Mouse (Mus musculus) thymus, postnatal 10 days (tissue): Measurements from ENCODE around the gene Gabbr2.

Experiments used
- DNase-seq, 2 experiments: peaks; one replicate each; pipeline ENCODE4 v3.0.0; 2021; ENCODE audit warnings: low spot score in 2 of 2

The Gabbr2 gene

DNA sequence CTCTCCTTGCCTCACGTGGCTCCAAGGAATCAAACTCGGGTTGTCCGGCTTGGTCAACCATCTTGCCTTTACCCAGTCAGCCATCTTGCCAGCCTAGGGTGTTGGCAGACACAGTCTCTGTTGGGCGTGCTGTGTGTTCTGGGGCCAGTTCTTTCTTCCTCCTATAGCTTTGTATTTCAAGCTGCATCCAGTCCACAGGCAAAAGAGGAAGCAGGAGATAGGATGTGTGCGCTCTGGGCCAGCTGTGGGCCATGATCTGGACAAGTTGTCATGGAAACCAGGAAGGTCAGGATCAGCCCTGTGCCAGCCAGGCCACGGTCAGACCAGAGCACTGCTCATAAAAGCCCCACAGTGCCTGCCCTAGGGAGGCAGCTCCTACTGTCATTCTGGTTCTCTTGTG is 74.9 kb downstream of the Gabbr2 start:
- no peak for DNase-seq

DNA sequence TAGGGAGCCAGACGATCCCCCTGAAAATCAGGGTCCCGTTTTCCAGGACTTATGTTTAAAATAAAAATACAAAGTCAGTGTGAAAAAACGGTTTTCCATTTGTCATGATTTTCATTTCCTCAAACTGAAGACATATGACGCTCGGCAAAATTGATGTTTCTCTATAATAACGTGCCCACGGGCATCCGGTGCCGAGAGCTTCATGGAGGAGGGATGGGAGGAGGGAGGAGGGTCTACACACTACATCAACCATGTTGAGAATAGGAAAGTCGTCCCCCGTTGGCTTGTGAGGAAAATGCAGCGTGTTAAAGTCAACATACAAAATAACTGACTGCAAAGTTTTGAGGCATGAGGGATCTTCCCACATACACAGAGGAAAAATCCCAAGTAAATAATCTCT is 75.7 kb downstream of the Gabbr2 start:
- DNase-seq = no peak

DNA sequence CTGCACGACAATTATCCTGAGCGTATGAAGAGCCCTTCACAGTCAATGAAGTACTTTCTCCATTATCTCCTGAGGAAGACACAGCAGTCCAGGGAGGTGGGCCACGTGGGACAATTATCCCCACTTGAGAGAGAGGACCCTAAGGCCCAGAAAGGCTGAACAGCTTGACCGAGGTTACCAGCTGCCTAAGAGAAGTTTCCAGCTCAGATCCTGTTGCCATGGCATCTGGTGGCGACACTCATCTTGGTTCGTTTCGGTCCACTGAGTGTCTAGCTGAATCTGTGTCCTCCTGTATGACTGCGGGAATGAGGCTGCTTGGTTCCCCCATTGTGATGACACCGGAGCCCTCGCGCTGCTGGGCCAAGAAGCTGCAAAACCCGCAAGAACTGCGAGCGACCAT is 76.2 kb downstream of the Gabbr2 start:
- no peak for DNase-seq

DNA sequence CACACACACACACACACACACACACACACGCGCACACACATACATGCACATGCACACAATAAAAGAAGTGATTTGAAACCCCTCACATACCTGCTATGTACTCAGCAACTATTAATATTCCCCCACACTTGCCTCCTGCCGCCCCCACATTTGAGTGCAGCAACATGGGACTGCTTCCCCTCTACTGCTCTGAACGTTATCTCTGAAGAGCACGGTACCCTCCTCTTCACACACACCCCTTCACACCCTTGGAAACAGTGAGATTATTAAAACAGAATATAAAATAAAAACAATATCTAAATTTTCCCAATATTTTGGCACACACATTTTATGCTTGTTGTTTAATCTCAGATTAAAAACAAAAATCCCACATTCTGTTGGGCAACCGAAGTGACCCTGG is 77.1 kb downstream of the Gabbr2 start:
- no peak for DNase-seq

DNA sequence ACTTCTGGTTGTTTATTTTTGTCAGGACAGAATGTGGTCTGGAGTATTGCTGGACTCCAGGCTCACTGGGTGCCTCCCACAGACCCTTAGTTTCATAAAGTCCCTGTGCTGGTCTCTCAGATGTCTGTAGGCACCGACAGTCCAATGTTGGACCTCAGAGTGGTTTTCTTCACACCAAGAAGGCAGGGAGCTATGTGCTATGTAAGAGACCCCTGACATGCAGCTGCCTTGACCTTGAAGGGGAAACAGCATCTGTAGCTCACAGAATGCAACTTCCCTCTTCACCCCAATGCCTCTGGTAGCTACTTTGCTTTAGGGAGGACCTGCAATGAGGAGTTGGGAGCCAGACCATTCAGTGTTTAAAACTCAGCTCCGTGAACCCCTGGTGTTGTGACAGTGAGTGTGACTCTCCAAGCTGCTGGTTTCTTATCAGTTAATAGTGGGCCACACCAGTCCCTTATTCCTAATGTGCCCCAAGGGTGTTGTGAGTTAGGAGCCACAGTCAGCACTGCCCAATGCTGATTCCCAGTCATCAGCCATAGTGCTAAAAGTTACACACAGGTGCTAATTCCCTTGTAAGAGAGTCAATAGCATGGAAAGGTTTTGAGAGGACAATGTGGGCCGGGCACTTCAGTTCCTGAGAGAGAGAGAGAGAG is 85.5 kb downstream of the Gabbr2 start:
- DNase-seq = no peak

DNA sequence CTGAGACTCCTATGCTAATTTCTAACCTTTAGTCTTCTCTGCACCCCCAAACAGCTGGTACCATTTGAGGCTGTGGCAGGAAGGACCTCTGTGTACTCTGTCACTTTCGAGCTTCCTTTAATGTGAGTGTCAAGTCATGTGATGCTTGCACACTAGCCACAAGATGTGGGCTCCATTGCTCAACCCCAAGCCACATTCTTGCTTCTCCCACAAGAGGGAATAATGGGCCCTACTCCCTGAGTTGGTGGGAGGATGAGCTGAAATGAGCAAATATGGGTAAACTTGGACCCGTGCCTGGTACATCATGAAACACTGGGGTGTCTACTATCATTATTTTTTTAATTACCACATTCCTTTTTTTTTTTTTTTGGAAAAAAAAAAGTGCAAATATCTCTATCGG is 86.5 kb downstream of the Gabbr2 start:
- no peak for DNase-seq

DNA sequence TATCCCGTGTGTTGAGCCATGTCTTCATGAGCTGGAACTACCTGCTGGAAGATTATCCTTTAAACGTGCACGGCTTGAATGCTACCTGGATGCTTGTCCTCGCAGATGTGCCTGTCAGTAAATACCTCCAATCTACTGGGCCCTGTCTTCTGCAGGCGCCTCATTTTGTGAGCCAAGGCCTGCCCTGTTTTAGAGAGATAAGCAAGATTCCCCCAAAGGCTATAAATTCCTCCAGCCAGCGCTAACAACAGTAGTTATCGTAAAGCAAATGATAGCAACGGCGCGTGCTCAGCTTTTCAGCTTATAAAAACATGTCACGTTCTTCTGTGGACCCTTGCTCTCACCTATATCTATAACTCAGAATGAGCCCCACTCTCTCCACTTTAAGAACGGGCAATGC is 87.5 kb downstream of the Gabbr2 start:
- DNase-seq = no peak

DNA sequence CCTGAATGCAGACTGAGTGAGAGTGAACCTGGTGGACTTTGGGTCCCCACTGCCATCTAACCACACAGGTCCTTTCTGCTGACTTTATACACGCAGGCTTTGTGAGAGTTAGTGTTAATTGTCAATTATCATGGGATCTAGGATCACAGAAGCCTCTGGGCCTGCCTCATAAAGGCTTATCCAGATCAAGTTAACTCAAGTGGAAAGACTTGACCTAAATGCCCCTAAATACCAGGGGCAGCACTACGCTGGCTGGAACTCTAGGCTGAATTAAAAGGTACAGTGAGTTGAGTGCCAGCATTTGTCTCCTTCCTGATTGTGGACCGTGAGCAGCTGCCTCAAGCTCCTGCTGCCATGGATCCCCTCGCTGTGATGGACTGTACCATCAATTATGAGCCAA is 93.1 kb downstream of the Gabbr2 start:
- no peak for DNase-seq

DNA sequence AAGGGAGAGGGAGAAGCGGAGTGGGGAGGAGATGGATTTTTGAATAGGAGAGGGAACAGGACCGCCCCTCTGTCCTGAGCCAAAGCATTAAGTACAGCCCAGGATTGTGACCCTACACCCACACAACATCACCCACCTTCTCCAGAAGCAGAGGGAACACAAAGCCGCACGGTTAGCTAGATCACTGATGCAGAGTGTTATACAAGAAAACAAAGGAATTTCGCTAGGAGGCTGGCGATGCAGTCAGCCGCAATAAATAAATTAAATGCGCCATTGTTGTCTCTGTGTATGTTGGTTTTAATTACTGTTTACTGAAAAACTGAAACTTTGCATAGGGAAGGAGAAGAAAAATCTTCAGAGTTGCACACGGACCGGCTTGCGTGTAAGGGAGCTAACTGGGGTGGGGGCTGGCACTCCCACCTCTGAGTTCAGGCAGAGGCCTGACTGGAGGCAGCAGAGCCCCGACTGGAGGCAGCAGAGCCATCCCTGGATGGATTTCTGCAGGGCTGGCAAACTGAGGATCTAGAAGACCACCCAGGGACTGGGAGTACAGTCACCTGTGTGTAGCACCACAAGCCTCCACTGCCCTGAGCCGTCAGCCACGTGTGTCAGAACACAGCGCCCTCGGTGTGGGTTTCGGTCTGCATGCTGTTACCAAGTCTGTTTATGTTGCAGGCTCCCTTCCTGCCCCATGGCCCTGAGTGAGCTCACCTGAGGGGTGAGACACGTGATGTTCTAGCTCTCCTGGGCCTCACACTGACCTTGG is 93.9 kb downstream of the Gabbr2 start:
- no peak for DNase-seq

DNA sequence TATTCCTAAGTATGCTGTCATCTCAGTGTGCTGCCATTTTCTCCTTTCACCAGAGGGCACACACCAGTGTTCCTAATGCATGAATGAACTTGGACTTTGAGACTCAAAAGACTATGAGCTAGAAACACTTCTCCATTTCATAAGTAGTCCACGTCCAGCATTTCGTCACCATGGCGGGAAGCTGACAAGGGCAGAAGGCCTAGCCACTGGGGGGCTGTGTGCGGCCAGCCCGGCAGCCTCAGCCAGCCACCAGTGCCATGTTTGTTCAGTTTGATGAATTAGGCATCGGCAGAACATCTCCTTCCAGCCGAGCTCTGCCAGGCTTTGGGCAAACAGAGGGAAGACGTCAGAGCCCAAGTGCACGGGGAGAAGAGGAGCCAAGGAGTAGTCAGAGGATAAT is 97.5 kb downstream of the Gabbr2 start:
- no peak for DNase-seq

DNA sequence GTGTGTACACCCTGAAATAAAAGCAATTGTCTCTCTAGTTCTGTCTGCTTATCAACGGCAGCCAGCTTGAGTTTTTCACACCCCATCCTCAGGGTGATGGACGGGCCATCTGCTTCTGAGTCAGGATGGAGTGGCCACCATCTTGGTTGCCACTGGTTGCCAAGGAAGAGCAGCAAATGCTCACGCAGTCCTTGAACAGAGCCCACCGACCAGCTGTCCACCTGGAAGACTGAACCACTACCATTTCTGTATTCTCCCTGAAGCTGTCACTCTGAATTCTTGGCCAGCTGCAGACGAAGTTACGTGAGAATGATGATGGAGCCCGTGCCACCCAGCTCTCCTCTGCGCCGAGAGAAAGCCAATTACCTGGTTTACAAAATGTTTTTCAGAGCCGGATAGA is 102.5 kb downstream of the Gabbr2 start:
- no peak for DNase-seq

DNA sequence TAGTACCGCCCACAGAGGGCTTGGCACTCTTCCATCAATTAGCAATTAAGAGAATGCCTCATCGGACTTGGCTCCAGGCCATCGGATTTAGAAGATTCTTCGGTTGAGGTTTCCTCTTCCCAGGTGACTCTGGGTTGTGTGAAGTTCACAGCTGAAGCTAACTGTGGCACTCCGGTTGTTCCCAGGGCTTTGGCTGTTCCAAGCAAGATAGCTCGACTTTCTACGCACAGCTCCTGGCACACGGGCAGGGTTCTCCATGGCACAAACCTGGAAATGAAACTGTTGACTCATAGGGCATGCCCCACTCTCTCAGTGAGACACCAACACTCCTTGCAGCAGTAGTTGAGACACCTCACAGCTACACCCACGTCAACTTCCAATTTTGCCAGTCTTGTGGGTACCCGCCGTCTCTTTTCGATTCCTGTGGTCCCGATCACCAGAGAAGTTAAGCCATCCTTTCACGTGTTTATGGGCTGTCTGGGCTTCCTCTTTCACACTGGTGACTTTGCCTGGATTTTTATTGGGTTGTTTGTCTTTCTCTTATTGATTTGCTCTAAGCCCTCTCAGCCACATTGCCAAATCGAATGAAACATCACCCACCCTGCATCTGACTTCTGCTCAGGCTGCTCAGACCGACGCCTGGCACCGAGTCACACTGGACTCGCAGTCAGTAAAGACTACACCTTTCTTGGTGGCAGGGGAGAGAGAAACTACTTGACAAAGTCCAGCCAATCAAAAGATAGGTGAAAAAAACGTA is 105.9 kb downstream of the Gabbr2 start:
- no peak for DNase-seq

DNA sequence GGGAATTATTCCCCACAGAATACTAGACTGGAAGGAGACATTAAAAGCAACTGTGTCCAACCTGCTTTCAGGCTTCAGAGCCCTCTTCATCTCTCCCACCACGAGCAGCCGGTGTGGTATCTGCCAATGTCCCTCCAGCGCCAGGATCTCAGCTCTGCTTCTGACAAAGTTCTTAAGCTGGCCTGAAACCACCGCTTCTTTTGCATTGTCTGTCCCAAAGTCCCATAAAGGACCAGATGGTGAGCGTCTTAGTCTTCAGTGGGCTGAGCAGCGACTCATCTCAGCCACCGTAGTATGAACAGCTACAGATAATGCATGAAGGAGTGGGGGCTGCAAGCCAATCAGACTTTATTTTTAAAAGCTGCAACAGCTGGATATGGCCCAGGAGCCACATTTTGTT is 107.5 kb downstream of the Gabbr2 start:
- no peak for DNase-seq

DNA sequence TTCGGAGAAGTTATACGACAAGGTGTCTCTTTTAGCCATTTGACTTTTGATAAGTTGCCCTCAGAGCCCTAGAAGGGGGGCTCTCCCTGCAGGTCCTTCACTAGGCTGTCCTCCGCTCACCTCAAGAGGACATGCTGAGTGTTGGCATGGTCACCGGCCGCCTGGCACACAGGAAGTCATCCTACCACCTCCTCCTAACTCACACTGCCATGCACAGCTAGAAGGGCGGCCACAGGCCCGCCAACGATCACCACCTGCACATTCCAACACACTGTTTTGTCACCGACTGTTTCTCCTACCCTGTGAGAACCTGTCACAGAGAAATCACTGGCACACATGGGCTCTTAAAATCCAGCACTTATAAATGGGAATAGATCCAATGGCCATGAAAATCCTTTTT is 108.1 kb downstream of the Gabbr2 start:
- no peak for DNase-seq

DNA sequence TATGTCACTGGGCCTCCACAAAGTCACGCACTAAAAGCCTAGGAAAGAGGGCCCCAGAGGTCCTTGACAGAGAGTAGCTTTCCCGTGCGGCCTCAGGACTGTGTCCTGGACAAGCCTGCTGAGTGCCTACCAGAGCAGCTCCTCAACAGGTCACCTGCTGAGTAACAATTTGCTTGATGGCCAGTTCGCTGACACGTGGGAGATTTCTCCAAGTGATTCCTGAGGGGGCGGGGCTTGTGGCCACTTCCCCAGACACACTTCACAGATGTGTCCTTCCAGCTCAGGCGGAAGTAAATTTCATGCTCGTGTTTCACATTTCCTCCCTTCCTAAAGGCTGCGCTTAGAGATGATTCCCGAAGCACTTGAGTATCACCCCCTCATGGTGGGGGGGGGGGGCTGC is 108.6 kb downstream of the Gabbr2 start:
- no peak for DNase-seq

DNA sequence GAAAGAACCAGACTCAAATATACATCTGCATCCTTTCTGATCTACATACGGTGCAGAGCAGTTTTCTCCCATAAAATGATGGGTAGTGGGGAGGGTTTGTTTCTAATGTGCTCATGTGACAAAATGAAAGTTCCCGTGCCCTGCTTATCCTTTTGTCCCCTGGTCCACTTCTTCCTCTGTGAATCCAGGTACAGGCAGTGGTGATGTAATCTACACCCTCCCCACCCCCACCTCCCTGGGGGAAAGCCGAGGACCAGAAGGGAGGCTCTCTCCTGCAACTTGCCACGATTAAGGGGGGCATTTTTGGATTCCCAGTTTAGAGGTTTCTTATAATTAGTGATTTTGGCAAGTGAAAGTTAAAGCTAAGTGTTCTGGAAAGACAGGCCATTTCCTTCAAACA is 110.4 kb downstream of the Gabbr2 start:
- DNase-seq = no peak

DNA sequence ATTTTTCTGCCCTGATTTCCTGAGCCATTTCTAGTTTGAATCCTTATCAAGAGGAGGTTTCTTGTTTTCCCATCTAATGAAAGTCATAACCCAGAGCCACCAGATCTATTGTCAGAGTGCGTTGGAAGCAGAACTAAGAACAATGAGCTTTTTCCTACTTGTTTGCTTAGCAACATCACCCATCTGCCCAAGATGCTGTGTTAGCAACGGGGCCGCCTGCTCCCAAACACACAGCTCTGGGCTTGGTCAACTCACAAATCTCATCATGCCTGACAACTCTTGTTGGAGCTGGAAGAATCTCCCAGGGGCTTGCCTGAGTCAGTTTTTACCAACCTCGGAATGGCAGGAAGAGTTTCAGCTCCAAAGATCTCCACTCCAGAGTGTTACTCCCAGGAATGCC is 111.7 kb downstream of the Gabbr2 start:
- DNase-seq = no peak

DNA sequence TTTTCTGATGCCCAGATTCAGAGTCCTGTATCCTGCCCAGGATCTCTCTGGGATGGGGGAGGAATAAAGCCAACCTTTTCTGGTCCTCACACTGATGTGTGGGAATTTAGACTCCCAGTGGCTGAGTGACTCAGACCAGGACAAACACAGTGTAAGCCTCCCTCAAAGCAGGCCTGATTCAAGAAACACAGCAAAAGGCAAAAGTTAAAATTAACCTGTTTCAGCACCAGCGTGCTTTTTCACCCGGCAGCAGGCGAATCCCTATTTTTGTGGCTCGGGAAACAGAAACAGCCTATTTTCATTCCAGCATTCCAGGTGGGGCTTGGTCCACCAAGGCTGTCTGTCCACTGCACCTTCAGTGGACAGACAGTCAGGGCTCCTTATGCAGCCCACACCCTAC is 118.9 kb downstream of the Gabbr2 start:
- no peak for DNase-seq

DNA sequence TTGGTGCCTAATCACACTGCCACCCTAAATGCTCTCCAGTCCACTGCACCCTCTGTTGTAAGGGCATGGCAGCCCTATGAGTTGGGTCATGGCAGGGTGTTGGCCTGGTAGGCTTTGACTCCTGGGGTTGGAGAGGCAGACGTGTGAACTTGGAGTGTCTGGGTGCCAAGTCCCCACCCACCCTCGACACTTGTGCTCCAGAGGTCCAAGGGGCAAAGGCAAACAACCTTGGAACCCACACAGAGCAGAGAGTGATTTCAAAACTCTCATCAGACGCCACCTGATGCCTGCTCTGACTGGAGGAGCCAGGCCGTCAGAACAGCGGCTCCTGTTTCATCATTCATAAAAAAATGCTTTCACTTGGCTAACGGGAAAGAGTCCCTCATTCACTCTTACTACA is 121.5 kb downstream of the Gabbr2 start:
- DNase-seq = no peak

DNA sequence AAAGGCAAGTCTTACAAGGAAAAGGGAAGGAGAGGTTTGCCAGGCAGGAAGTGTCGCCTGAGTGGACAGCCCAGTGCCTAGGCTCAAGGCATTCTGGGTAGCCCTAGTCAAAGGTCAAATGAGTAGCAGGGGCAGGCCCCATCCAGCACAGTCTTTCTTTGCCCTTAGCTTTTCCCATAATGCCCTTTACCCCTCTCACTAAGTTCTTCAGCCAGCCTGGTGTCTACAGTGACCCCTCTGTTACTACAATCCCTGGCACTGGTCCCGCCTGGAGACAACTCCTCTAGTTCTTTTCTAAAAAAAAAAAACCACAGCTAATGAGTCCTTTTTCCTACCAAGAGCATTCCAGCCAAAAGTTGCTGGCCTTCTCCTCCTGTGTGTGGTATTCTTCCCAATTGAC is 122.3 kb downstream of the Gabbr2 start:
- DNase-seq = no peak

DNA sequence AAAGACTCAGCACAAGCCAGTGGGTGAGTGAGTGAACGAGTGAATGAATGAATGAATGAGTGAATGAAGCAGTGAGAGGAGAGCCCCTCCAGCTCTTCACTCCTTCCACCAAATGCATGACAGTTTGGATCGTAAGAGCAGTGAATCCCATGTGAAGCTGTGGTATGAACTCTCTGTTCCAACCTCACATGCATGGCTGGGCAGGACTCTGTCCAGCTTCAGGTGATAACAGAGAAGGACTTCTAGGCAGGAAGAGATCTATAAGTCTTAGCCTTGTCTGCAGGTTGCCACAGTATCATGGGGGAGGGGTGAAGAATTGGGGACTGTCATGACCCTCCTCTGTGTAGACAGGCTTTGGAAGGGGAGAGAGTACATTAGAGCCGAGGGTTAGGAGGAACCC is 122.8 kb downstream of the Gabbr2 start:
- no peak for DNase-seq

DNA sequence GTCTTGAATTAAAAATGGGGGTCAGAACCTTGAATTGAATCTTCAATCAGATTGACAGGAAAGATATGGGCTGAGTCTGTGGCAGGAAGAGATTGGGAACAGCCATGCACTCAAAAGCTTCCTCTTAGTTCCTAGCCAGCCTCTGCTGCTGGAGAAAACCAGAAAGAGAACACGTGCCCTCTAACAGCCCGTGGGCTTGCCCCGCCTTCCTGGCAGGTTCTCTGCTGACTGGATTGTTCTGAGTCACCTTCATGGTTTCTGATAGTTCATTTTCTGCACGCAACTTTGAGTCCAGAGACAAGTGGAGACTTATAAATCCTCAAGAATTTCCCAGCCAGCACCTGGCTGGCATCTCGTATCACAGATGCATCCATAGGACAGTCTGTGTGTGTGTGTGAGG is 123.5 kb downstream of the Gabbr2 start:
- DNase-seq = no peak

DNA sequence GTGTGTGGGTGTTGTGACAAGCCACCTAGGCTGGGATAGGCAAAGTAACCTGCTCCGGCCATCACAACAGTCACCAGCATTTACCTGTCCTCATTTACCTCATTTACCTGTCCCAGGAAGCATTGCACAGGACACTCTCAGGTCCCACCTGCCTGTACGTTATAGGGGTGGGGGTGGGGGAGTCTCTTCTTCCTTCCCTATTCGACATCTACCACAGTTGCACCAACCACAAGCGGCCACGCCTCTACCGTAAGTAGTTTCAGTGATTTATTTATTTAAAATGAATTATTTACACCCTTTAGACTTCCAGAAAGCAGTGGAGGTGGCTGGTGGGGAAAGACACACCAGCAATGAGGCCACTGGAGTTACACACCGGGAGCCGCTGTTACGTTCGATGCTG is 123.9 kb downstream of the Gabbr2 start:
- no peak for DNase-seq
